Mouse (Mus musculus) embryonic facial prominence, embryonic 10.5 days (tissue): ENCODE data around the gene Dnajc3. TPM values are rescaled to one million over a fixed set of nuclear protein-coding genes. Genes with fewer than 3 reads are reported as not detected.

Source experiments
- polyA plus RNA-seq: library from polyadenylated mRNA; unstranded; fragments of >200 nt; fragmentation: Nextera tagmentation; extraction: Ambion mirVana; gene quantifications from 2 replicates; pipeline ENCODE4 v1.2.1, GENCODE M21; 2016

Gene Dnajc3
- polyA plus RNA-seq, 1 experiment from 2014 or later: 32.8 TPM

Other genes starting within 250 kb of the Dnajc3 start
- 2.6 and 3.2 TPM in 2 replicates for gene Abcc4, start 231.8 kb upstream of the Dnajc3 start, polyA plus RNA-seq
- gene Cldn10, start 150.1 kb upstream of the Dnajc3 start, polyA plus RNA-seq: 3.0 and 3.8 TPM in 2 replicates
- gene Dzip1, start 12.5 kb upstream of the Dnajc3 start, polyA plus RNA-seq: 23.3 and 25.5 TPM in 2 replicates
- 14.5 and 17.3 TPM in 2 replicates for gene Uggt2, start 161.5 kb downstream of the Dnajc3 start, polyA plus RNA-seq
- not detected in 2 replicates for gene Hs6st3, start 200.4 kb downstream of the Dnajc3 start, polyA plus RNA-seq